Mouse (Mus musculus): ENCODE results near the gene Sdhb. TPM values are rescaled to one million over a fixed set of nuclear protein-coding genes. Genes with fewer than 3 reads are reported as not detected.

Gene Sdhb
- polyA plus RNA-seq, 1 experiment from 2014 or later: 442 TPM

DNA sequence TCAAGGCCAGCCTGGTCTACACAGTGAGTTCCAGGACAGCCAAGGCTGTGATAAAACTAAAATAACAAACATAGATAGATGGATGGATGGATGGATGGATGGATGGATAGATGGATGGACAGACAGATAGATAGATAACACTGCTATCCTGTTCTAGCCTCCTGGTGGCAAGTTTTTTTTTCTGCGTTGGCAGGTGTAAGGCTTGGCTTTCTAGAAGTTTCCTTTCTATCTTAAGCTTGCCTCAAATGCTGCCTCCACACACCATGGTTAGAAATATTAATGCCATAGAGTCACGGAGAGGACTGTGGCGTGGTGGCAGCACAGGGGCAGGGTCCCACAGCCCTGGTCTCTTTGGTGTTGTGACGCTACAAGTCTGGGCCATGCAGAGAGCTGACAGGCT, 15.4 kb upstream of the Sdhb start:
- H3K9me3 ChIP-seq (ENCODE audit: control insufficient read depth, low read length): no peaks in the 10 kb centered on the region
- H3K4me3 ChIP-seq (ENCODE audit: low read length): no peak overlapping the region
- H3K4me2 ChIP-seq (replicated peaks; ENCODE audit: low read depth, low read length): no peak overlapping the region
- H3K9ac ChIP-seq (ENCODE audit: low read depth, low read length): no peak overlapping the region
- WGBS: 93% methylated on average over 4 of the region's 4 CpGs
- peaks cover 8% of the 10 kb centered on the region; the same call in 1 of the 2 replicates for H3K4me1 ChIP-seq (ENCODE audit: control insufficient read depth, insufficient read depth, low read length)
- H3K27ac ChIP-seq (ENCODE audit: low read depth, low read length): no peak overlapping the region
- H3K36me3 ChIP-seq (ENCODE audit: control insufficient read depth, insufficient read depth, low read length): no peaks in the 10 kb centered on the region
- H3K27me3 ChIP-seq (ENCODE audit: control insufficient read depth, insufficient read depth, low read length): no peaks in the 10 kb centered on the region
- ATAC-seq (ENCODE audit: low FRiP score, low TSS enrichment): no peak

DNA sequence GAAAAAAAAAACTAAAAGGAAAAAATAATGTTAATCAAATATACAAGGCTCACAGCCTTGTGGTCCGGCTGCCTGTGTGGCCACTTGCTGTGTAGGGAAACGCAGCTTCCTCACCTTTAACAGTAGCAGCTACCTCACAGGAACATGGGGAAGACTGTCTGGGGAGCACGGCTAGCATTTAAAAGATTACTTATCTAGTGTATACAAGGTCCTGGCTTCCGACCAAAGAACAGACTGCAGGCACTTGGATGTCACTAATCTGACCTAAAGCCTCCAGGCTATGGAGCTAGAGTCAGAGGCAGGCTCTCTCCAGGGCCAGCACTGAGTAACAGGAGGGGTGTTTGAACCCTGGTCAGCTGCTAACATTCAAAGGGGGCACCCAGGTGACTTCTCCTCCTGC, 15.0 kb upstream of the Sdhb start:
- WGBS: 64% methylated on average over 4 of the region's 4 CpGs
- H3K36me3 ChIP-seq (ENCODE audit: control insufficient read depth, insufficient read depth, low read length): no peaks in the 10 kb centered on the region
- peak; percentile 40 for ATAC-seq (ENCODE audit: low FRiP score, low TSS enrichment)
- peaks cover 8% of the 10 kb centered on the region; the same call in 1 of the 2 replicates for H3K4me1 ChIP-seq (ENCODE audit: control insufficient read depth, insufficient read depth, low read length)
- no peak overlapping the region for H3K9ac ChIP-seq (ENCODE audit: low read depth, low read length)
- H3K4me2 ChIP-seq (replicated peaks; ENCODE audit: low read depth, low read length): no peak overlapping the region
- no peak overlapping the region for H3K4me3 ChIP-seq (ENCODE audit: low read length)
- H3K9me3 ChIP-seq (ENCODE audit: control insufficient read depth, low read length): no peaks in the 10 kb centered on the region
- H3K27me3 ChIP-seq (ENCODE audit: control insufficient read depth, insufficient read depth, low read length): no peaks in the 10 kb centered on the region
- no peak overlapping the region for H3K27ac ChIP-seq (ENCODE audit: low read depth, low read length)

DNA sequence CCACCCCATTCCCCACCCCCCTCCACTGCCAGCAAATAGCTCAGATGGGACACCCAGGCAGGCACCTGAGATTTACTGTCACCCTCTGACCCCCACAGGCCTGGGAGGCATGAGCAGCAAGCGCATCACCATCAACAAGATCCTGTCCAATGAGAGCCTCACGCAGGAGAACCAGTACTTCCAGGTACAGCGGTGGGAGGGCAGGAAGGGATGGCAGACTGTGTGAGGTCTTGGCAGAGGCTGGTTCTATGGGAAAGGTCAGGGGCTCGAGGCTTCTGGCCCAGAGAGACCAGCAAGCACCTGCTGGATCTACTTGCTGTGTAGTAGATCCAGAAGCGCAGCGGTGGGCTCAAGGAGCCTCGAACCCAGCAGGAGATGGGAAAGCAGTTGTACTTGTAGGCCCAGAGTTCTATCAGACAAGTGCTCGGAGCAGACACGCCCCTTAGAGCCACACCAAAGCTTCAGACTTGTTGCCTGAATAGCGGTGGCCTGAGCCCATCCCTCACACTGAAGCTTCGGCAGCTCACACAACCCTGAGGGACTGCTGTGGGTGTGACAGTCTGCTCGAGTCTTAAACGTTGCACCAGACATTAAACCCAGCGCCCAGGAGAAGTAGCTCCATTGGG, 14.3 kb upstream of the Sdhb start:
- Histone ChIP-seq H3K4me2 (replicated peaks; ENCODE audit: low read depth, low read length) (no peak overlapping the region), H3K27ac (ENCODE audit: low read depth, low read length) (peak overlapping the region; percentile 17; the same call in 1 of the 2 replicates), H3K36me3 (ENCODE audit: control insufficient read depth, insufficient read depth, low read length) (no peaks in the 10 kb centered on the region), H3K4me1 (ENCODE audit: control insufficient read depth, insufficient read depth, low read length) (peaks cover 8% of the 10 kb centered on the region; the same call in 1 of the 2 replicates), H3K4me3 (ENCODE audit: low read length) (no peak overlapping the region), H3K27me3 (ENCODE audit: control insufficient read depth, insufficient read depth, low read length) (no peaks in the 10 kb centered on the region), H3K9me3 (ENCODE audit: control insufficient read depth, low read length) (no peaks in the 10 kb centered on the region), H3K9ac (ENCODE audit: low read depth, low read length) (no peak overlapping the region)
- WGBS: 48% methylated on average over 14 of the region's 14 CpGs
- peak; percentile 29 for ATAC-seq (ENCODE audit: low FRiP score, low TSS enrichment)

DNA sequence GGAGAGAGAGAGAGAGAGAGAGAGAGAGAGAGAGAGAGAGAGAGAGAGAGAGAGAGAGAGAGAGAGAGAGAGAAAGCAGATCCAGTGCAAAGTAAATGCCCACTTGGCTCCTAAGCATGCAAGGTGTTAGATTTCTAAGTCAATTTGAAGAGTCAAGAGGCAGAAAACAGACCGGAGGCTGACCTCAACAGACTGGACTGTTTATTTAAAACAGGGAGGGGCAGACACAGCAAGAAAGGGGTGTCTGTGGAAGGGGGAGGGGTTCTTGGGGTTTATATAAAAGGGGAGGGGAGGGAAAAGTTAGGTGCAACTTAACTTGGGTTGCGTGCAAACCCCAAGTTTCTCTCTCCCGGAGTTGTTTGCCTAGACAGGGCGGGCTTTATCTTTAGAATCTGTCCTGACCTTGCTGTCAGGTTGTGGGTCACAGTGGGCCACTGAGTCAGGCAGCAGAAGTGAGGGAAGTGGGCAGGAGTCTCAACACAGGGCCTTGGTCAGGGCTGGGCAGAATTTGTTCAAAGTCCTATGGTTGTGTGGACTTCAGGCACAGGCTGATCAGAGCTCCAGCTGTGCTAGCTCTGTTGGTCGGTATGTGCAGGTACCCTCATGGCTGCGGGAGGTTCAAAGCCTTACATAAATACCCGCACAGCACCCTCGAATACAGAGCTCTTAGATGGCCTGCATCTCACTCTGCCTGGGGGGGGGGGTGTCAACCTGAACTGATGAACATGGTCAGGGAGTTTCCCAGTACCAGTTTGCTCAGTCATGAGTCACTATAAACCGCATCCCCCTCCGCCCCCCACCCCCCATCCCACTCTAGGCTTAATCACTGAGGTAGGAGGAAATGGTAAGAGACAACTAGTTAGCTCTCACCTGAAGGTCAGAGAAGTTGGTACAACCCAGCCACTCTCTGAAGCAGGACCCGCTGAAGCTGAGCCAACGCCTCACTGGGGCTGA, 13.2 kb upstream of the Sdhb start:
- Histone ChIP-seq H3K4me2 (replicated peaks; ENCODE audit: low read depth, low read length) (no peak overlapping the region), H3K27me3 (ENCODE audit: control insufficient read depth, insufficient read depth, low read length) (no peaks in the 10 kb centered on the region), H3K9me3 (ENCODE audit: control insufficient read depth, low read length) (no peaks in the 10 kb centered on the region), H3K4me3 (ENCODE audit: low read length) (no peak overlapping the region), H3K36me3 (ENCODE audit: control insufficient read depth, insufficient read depth, low read length) (no peaks in the 10 kb centered on the region), H3K27ac (ENCODE audit: low read depth, low read length) (no peak overlapping the region), H3K9ac (ENCODE audit: low read depth, low read length) (no peak overlapping the region), H3K4me1 (ENCODE audit: control insufficient read depth, insufficient read depth, low read length) (peaks cover 8% of the 10 kb centered on the region; the same call in 1 of the 2 replicates)
- ATAC-seq (ENCODE audit: low FRiP score, low TSS enrichment): peak; percentile 21; the same call in 1 of the 2 replicates
- WGBS: 59% methylated on average over 12 of the region's 12 CpGs

DNA sequence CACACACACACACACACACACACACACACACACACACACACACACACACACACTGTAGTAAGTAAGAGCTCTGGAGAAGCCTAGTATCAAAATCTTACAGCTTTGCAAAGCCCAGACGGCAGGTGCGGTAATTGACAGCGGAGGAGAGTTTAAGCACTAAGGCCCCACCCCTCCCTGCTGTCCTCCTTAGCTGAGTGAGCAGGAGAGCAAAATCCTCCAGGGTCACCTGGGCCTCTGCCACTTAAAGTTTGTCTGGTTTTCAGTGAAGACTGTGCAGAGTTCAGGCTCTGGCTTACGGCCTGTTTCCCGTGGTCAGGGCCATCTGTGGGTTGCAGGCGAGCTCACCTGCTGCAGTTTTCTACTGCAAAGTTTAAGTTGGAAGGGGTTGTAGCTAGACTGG, 12.5 kb upstream of the Sdhb start:
- Histone ChIP-seq H3K4me1 (ENCODE audit: control insufficient read depth, insufficient read depth, low read length) (peaks cover 8% of the 10 kb centered on the region; the same call in 1 of the 2 replicates), H3K9me3 (ENCODE audit: control insufficient read depth, low read length) (no peaks in the 10 kb centered on the region), H3K4me2 (replicated peaks; ENCODE audit: low read depth, low read length) (no peak overlapping the region), H3K9ac (ENCODE audit: low read depth, low read length) (no peak overlapping the region), H3K27ac (ENCODE audit: low read depth, low read length) (no peak overlapping the region), H3K4me3 (ENCODE audit: low read length) (no peak overlapping the region), H3K27me3 (ENCODE audit: control insufficient read depth, insufficient read depth, low read length) (no peaks in the 10 kb centered on the region), H3K36me3 (ENCODE audit: control insufficient read depth, insufficient read depth, low read length) (no peaks in the 10 kb centered on the region)
- WGBS: 70% methylated on average over 6 of the region's 6 CpGs
- ATAC-seq (ENCODE audit: low FRiP score, low TSS enrichment): no peak

DNA sequence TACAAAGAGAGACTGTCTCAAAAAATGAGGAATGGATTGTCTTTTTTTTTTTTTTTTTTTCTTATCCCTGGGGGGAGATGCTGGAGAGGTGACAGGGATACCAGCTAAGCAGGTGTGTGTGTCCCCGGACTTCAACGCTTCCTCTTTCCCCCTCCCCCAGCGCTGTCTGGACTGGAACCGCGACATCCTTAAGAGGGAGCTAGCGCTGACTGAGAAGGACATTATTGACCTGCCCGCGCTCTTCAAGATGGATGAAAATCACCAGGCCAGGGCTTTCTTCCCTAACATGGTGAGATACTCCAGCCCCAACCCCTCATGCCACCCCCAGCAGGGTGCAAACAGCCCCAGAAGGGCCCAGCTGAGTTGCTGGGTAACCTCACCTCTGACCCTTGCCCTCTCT, 12.0 kb upstream of the Sdhb start:
- no peak for ATAC-seq (ENCODE audit: low FRiP score, low TSS enrichment)
- Histone ChIP-seq H3K27me3 (ENCODE audit: control insufficient read depth, insufficient read depth, low read length) (no peaks in the 10 kb centered on the region), H3K4me2 (replicated peaks; ENCODE audit: low read depth, low read length) (no peak overlapping the region), H3K9ac (ENCODE audit: low read depth, low read length) (no peak overlapping the region), H3K36me3 (ENCODE audit: control insufficient read depth, insufficient read depth, low read length) (no peaks in the 10 kb centered on the region), H3K27ac (ENCODE audit: low read depth, low read length) (no peak overlapping the region), H3K4me1 (ENCODE audit: control insufficient read depth, insufficient read depth, low read length) (peaks cover 8% of the 10 kb centered on the region; the same call in 1 of the 2 replicates), H3K4me3 (ENCODE audit: low read length) (no peak overlapping the region), H3K9me3 (ENCODE audit: control insufficient read depth, low read length) (no peaks in the 10 kb centered on the region)
- 81% methylated on average over 8 of the region's 8 CpGs for WGBS

DNA sequence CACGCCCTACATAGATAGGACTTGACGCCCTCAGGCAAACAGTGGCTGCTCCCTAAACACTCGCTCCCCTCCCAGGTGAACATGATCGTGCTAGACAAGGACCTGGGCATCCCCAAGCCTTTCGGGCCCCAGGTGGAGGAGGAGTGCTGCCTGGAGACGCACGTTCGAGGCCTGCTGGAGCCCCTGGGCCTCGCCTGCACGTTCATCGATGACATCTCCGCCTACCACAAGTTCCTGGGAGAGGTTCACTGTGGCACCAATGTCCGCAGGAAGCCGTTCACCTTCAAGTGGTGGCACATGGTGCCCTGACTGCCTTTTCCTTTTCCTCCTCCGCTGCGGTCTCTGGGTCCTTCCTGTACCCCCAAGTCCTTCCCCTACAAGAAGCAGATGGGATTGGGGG, 11.4 kb upstream of the Sdhb start:
- no peak for ATAC-seq (ENCODE audit: low FRiP score, low TSS enrichment)
- no peak overlapping the region for H3K27ac ChIP-seq (ENCODE audit: low read depth, low read length)
- WGBS: 84% methylated on average over 16 of the region's 16 CpGs

DNA sequence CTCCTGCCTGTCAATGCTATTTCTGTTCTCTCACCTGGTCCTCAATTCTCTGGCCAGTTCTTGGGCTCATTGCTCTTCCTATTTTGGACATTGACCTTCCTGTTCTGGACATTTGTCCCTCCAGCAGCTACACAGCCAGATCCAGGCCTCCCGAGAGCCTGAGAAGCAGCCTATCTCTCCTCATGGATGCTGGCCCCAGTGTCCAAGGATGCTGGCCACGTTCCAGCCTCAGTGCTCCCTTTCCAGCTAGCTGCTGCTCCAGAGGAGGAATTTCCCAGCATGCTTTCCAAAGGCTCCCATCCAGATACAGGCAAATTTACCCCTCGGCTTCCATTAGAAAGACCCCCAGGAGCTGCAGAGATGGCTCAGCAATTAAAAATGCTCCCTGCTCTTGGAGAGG, 10.4 kb upstream of the Sdhb start:
- no peaks in the 10 kb centered on the region for H3K9me3 ChIP-seq (ENCODE audit: control insufficient read depth, low read length)
- 88% methylated on average over 3 of the region's 3 CpGs for WGBS
- no peak overlapping the region for H3K9ac ChIP-seq (ENCODE audit: low read depth, low read length)
- ATAC-seq (ENCODE audit: low FRiP score, low TSS enrichment): no peak
- H3K4me2 ChIP-seq (replicated peaks; ENCODE audit: low read depth, low read length): no peak overlapping the region
- H3K36me3 ChIP-seq (ENCODE audit: control insufficient read depth, insufficient read depth, low read length): no peaks in the 10 kb centered on the region
- H3K4me3 ChIP-seq (ENCODE audit: low read length): no peak overlapping the region
- no peaks in the 10 kb centered on the region for H3K27me3 ChIP-seq (ENCODE audit: control insufficient read depth, insufficient read depth, low read length)
- H3K4me1 ChIP-seq (ENCODE audit: control insufficient read depth, insufficient read depth, low read length): peaks cover 8% of the 10 kb centered on the region; the same call in 1 of the 2 replicates
- H3K27ac ChIP-seq (ENCODE audit: low read depth, low read length): no peak overlapping the region

More for the DNA sequence above, 11.4 kb upstream of the Sdhb start:
- H3K4me2 ChIP-seq (replicated peaks; ENCODE audit: low read depth, low read length): no peak overlapping the region
- no peaks in the 10 kb centered on the region for H3K36me3 ChIP-seq (ENCODE audit: control insufficient read depth, insufficient read depth, low read length)
- no peak overlapping the region for H3K4me3 ChIP-seq (ENCODE audit: low read length)
- H3K9me3 ChIP-seq (ENCODE audit: control insufficient read depth, low read length): no peaks in the 10 kb centered on the region
- H3K27me3 ChIP-seq (ENCODE audit: control insufficient read depth, insufficient read depth, low read length): no peaks in the 10 kb centered on the region
- H3K4me1 ChIP-seq (ENCODE audit: control insufficient read depth, insufficient read depth, low read length): peaks cover 8% of the 10 kb centered on the region; the same call in 1 of the 2 replicates
- H3K9ac ChIP-seq (ENCODE audit: low read depth, low read length): no peak overlapping the region
